Mouse (Mus musculus): ENCODE results near the gene Crabp2. TPM values are rescaled to one million over a fixed set of nuclear protein-coding genes. Genes with fewer than 3 reads are reported as not detected.
"Not testable (repeated sequence)": the region's sequence is repeated elsewhere in the genome, so short reads cannot be mapped to it uniquely, and the experiment has no call there.

Crabp2 gene
- polyA plus RNA-seq (2014; fragmentation: Nextera tagmentation; extraction: Ambion mirVana): 796 and 836 TPM in 2 replicates

GRCm38 (mm10) chr3:87948378-87949265, at the start of gene Crabp2:
Crabp2 (plus strand) TSS chr3:87948666.
- no peaks in the 10 kb centered on the region for H3K9me3 ChIP-seq (ENCODE audit: control insufficient read depth, low read length)
- H3K4me1 ChIP-seq (ENCODE audit: control insufficient read depth, insufficient read depth, low read length): peaks cover 54% of the 10 kb centered on the region
- under 1% methylated on average over 35 of the region's 35 CpGs for whole genome bisulfite sequencing
- no peaks in the 10 kb centered on the region for H3K27me3 ChIP-seq (ENCODE audit: control insufficient read depth, insufficient read depth, low read length)
- H3K4me3 ChIP-seq (ENCODE audit: low read depth, low read length): peak within 1 kb of the TSS; percentile 73
- peak within 1 kb of the TSS; percentile 98 for H3K27ac ChIP-seq (replicated peaks; ENCODE audit: low read depth, low read length)
- peak within 1 kb of the TSS; percentile 70 for H3K4me2 ChIP-seq (ENCODE audit: low read depth, severe bottlenecking)
- H3K36me3 ChIP-seq (ENCODE audit: control insufficient read depth, insufficient read depth, low read length): peaks cover 3% of the 10 kb centered on the region; the same call in 1 of the 2 replicates
- peak within 1 kb of the TSS; percentile 77 for H3K9ac ChIP-seq (ENCODE audit: low read length)
- DNase-seq (ENCODE audit: low spot score): peak; percentile 85
- ATAC-seq (ENCODE audit: insufficient number of reproducible peaks, low FRiP score, low TSS enrichment, low read depth): peak; percentile 48

DNA sequence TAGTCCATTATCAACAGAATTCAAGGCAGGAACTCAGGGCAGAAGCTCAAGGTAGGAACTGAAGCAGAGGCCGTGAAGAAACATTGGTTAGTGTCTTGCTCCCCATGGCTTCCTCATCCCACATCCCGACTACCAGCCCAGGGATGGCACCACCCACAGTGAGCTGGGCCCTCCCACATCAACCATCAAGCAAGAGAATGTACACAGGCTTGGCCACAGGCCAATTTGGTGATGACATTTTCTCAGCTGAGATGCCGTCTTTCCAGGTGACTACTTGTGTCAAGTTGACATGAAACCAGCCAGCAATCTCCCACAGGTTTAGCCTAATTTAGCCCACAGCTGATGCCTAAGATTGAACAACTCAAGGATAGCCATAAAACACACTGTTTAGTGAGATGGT, 49.2 kb upstream of the Crabp2 start:
- Histone ChIP-seq H3K4me1 (ENCODE audit: control insufficient read depth, insufficient read depth, low read length) (no peaks in the 10 kb centered on the region), H3K9me3 (ENCODE audit: control insufficient read depth, low read length) (no peaks in the 10 kb centered on the region), H3K27me3 (ENCODE audit: control insufficient read depth, insufficient read depth, low read length) (no peaks in the 10 kb centered on the region), H3K36me3 (ENCODE audit: control insufficient read depth, insufficient read depth, low read length) (no peaks in the 10 kb centered on the region), H3K27ac (replicated peaks; ENCODE audit: low read depth, low read length) (no peak overlapping the region), H3K4me2 (ENCODE audit: low read depth, severe bottlenecking) (no peak overlapping the region), H3K9ac (ENCODE audit: low read length) (no peak overlapping the region), H3K4me3 (ENCODE audit: low read depth, low read length) (no peak overlapping the region)
- ATAC-seq (ENCODE audit: insufficient number of reproducible peaks, low FRiP score, low TSS enrichment, low read depth) (no peak), DNase-seq (ENCODE audit: low spot score) (no peak)
- 81% methylated on average over 3 of the region's 3 CpGs for WGBS

GRCm38 (mm10) chr3:87899776-87900175, 48.7 kb upstream of the Crabp2 start:
- no peaks in the 10 kb centered on the region for H3K4me1 ChIP-seq (ENCODE audit: control insufficient read depth, insufficient read depth, low read length)
- DNase-seq (ENCODE audit: low spot score): no peak
- no peak overlapping the region for H3K9ac ChIP-seq (ENCODE audit: low read length)
- WGBS: 76% methylated on average over 3 of the region's 3 CpGs
- no peaks in the 10 kb centered on the region for H3K9me3 ChIP-seq (ENCODE audit: control insufficient read depth, low read length)
- H3K27ac ChIP-seq (replicated peaks; ENCODE audit: low read depth, low read length): no peak overlapping the region
- no peak overlapping the region for H3K4me2 ChIP-seq (ENCODE audit: low read depth, severe bottlenecking)
- H3K4me3 ChIP-seq (ENCODE audit: low read depth, low read length): no peak overlapping the region
- H3K36me3 ChIP-seq (ENCODE audit: control insufficient read depth, insufficient read depth, low read length): no peaks in the 10 kb centered on the region
- no peak for ATAC-seq (ENCODE audit: insufficient number of reproducible peaks, low FRiP score, low TSS enrichment, low read depth)
- no peaks in the 10 kb centered on the region for H3K27me3 ChIP-seq (ENCODE audit: control insufficient read depth, insufficient read depth, low read length)

GRCm38 (mm10) chr3:87901036-87901624, 47.3 kb upstream of the Crabp2 start:
- H3K4me2 ChIP-seq (ENCODE audit: low read depth, severe bottlenecking): no peak overlapping the region
- no peak overlapping the region; the same call in 1 of the 2 replicates for H3K27ac ChIP-seq (replicated peaks; ENCODE audit: low read depth, low read length)
- 56% methylated on average over 1 of the region's 1 CpGs for WGBS
- no peak for ATAC-seq (ENCODE audit: insufficient number of reproducible peaks, low FRiP score, low TSS enrichment, low read depth)
- H3K27me3 ChIP-seq (ENCODE audit: control insufficient read depth, insufficient read depth, low read length): no peaks in the 10 kb centered on the region
- no peaks in the 10 kb centered on the region for H3K9me3 ChIP-seq (ENCODE audit: control insufficient read depth, low read length)
- no peaks in the 10 kb centered on the region for H3K36me3 ChIP-seq (ENCODE audit: control insufficient read depth, insufficient read depth, low read length)
- H3K4me3 ChIP-seq (ENCODE audit: low read depth, low read length): no peak overlapping the region
- DNase-seq (ENCODE audit: low spot score): no peak
- no peaks in the 10 kb centered on the region for H3K4me1 ChIP-seq (ENCODE audit: control insufficient read depth, insufficient read depth, low read length)
- no peak overlapping the region for H3K9ac ChIP-seq (ENCODE audit: low read length)

DNA sequence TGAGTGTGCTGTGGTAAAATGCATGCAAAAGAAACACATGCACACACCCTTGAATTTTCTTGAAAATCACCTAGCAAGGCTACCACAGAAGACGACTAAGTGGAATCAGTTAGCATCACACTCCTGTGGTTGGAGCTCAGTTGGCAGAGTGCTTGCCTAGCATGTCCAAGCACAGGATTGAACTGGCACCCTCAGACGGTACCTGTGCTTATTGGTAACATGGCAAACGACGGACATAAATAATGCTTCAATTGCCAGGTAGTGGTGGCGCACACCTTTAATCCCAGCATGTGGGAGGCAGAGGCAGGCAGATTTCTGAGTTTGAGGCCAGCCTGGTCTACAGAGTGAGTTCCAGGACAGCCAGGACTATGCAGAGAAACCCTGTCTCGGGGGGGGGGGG, 46.5 kb upstream of the Crabp2 start:
- H3K36me3 ChIP-seq (ENCODE audit: control insufficient read depth, insufficient read depth, low read length); H3K27me3 ChIP-seq (ENCODE audit: control insufficient read depth, insufficient read depth, low read length); H3K4me2 ChIP-seq (ENCODE audit: low read depth, severe bottlenecking); H3K9me3 ChIP-seq (ENCODE audit: control insufficient read depth, low read length); DNase-seq (ENCODE audit: low spot score); H3K27ac ChIP-seq (replicated peaks; ENCODE audit: low read depth, low read length); H3K9ac ChIP-seq (ENCODE audit: low read length); ATAC-seq (ENCODE audit: insufficient number of reproducible peaks, low FRiP score, low TSS enrichment, low read depth); H3K4me3 ChIP-seq (ENCODE audit: low read depth, low read length); H3K4me1 ChIP-seq (ENCODE audit: control insufficient read depth, insufficient read depth, low read length): not testable (repeated sequence)
- 78% methylated on average over 6 of the region's 6 CpGs for WGBS

- Histone ChIP-seq H3K4me2 (ENCODE audit: low read depth, severe bottlenecking) (no peak overlapping the region; the same call in 1 of the 2 replicates), H3K4me1 (ENCODE audit: control insufficient read depth, insufficient read depth, low read length) (peaks cover 10% of the 10 kb centered on the region; the same call in 1 of the 2 replicates), H3K27ac (replicated peaks; ENCODE audit: low read depth, low read length) (peak overlapping the region; percentile 58), H3K4me3 (ENCODE audit: low read depth, low read length) (no peak overlapping the region), H3K9ac (ENCODE audit: low read length) (no peak overlapping the region), H3K27me3 (ENCODE audit: control insufficient read depth, insufficient read depth, low read length) (no peaks in the 10 kb centered on the region), H3K36me3 (ENCODE audit: control insufficient read depth, insufficient read depth, low read length) (no peaks in the 10 kb centered on the region), H3K9me3 (ENCODE audit: control insufficient read depth, low read length) (no peaks in the 10 kb centered on the region)
- DNase-seq (ENCODE audit: low spot score) (no peak), ATAC-seq (ENCODE audit: insufficient number of reproducible peaks, low FRiP score, low TSS enrichment, low read depth) (no peak)
- WGBS: 50% methylated on average over 5 of the region's 5 CpGs
Measured at GRCm38 (mm10) chr3:87903821-87904220, 44.6 kb upstream of the Crabp2 start.

- Histone ChIP-seq H3K27me3 (ENCODE audit: control insufficient read depth, insufficient read depth, low read length) (no peaks in the 10 kb centered on the region), H3K27ac (replicated peaks; ENCODE audit: low read depth, low read length) (peak within 1 kb of the TSS; percentile 96), H3K9ac (ENCODE audit: low read length) (peak within 1 kb of the TSS; percentile 99), H3K4me1 (ENCODE audit: control insufficient read depth, insufficient read depth, low read length) (peaks cover 24% of the 10 kb centered on the region; the same call in 1 of the 2 replicates), H3K36me3 (ENCODE audit: control insufficient read depth, insufficient read depth, low read length) (no peaks in the 10 kb centered on the region), H3K4me3 (ENCODE audit: low read depth, low read length) (peak within 1 kb of the TSS; percentile 99), H3K4me2 (ENCODE audit: low read depth, severe bottlenecking) (peak within 1 kb of the TSS; percentile 86), H3K9me3 (ENCODE audit: control insufficient read depth, low read length) (no peaks in the 10 kb centered on the region)
- under 1% methylated on average over 49 of the region's 57 CpGs for WGBS
- DNase-seq (ENCODE audit: low spot score) (peak; percentile 97), ATAC-seq (ENCODE audit: insufficient number of reproducible peaks, low FRiP score, low TSS enrichment, low read depth) (peak; percentile 88)
Measured at GRCm38 (mm10) chr3:87905880-87906485, 42.5 kb upstream of the Crabp2 start, which contains the start of gene Hdgf. Hdgf (plus strand) TSS chr3:87906321.

DNA sequence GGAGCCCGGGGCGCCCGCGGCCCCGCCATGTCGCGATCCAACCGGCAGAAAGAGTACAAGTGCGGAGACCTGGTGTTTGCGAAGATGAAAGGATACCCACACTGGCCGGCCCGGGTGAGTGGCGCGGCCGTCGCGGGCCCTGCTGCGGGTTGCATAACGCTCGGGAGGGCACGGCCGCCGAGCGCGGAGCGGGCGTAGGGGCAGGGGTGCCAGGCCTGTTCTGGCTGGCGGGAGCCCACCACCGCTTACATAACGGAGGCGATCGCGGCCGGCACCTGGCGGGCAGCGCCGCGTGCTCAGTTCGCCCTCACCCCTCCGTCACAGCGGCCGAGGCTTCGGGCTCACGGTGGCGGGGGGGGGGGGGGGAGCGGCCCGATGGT, 41.9 kb upstream of the Crabp2 start:
- no peak for ATAC-seq (ENCODE audit: insufficient number of reproducible peaks, low FRiP score, low TSS enrichment, low read depth)

More for the DNA sequence above, 41.9 kb upstream of the Crabp2 start:
- Histone ChIP-seq H3K4me3 (ENCODE audit: low read depth, low read length) (peak overlapping the region; percentile 99), H3K4me2 (ENCODE audit: low read depth, severe bottlenecking) (peak overlapping the region; percentile 86), H3K36me3 (ENCODE audit: control insufficient read depth, insufficient read depth, low read length) (no peaks in the 10 kb centered on the region), H3K4me1 (ENCODE audit: control insufficient read depth, insufficient read depth, low read length) (peaks cover 28% of the 10 kb centered on the region), H3K27ac (replicated peaks; ENCODE audit: low read depth, low read length) (peak overlapping the region; percentile 96), H3K9ac (ENCODE audit: low read length) (peak overlapping the region; percentile 99), H3K27me3 (ENCODE audit: control insufficient read depth, insufficient read depth, low read length) (no peaks in the 10 kb centered on the region), H3K9me3 (ENCODE audit: control insufficient read depth, low read length) (no peaks in the 10 kb centered on the region)
- peak; percentile 66 for DNase-seq (ENCODE audit: low spot score)
- WGBS: 0% methylated on average over 42 of the region's 47 CpGs
